Mouse (Mus musculus): ENCODE measurements around the gene Lcmt1. TPM values are rescaled to one million over a fixed set of nuclear protein-coding genes. Genes with fewer than 3 reads are reported as not detected.
A peak's percentile ranks its signal among the peaks of the same experiment; 100 is the strongest.

The Lcmt1 gene
- polyA plus RNA-seq, 1 experiment from 2014 or later: 51.4 TPM

DNA sequence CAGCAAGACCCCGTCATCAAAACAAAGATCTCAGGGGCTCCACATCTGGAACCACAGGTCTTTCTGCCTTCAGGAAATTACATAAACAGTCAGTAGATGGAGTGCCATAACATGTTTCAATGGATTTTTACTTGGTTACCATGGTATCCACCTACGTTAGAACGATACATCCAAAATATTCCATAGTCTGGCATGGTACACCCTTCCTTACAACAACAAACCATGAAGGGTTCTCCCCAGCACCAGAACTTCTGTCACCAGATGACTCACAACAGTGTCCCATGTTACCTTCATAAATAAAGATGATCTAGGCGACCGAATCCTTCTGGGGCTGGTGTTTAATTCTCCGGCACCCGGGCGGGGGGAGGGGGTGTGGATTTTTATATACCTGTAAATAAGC is 5.6 kb upstream of the Lcmt1 start:
- no peak for DNase-seq (ENCODE audit: low spot score)
- peaks cover 4% of the 10 kb centered on the region; the same call in 1 of the 2 replicates for H3K36me3 ChIP-seq
- 94% methylated on average over 8 of the region's 8 CpGs for WGBS
- H3K27me3 ChIP-seq (ENCODE audit: low read depth, poor library complexity, severe bottlenecking): no peaks in the 10 kb centered on the region
- H3K4me3 ChIP-seq: no peak overlapping the region
- no peaks in the 10 kb centered on the region for H3K9me3 ChIP-seq (replicated peaks)
- H3K27ac ChIP-seq: no peak overlapping the region
- H3K4me1 ChIP-seq: peaks cover 31% of the 10 kb centered on the region

DNA sequence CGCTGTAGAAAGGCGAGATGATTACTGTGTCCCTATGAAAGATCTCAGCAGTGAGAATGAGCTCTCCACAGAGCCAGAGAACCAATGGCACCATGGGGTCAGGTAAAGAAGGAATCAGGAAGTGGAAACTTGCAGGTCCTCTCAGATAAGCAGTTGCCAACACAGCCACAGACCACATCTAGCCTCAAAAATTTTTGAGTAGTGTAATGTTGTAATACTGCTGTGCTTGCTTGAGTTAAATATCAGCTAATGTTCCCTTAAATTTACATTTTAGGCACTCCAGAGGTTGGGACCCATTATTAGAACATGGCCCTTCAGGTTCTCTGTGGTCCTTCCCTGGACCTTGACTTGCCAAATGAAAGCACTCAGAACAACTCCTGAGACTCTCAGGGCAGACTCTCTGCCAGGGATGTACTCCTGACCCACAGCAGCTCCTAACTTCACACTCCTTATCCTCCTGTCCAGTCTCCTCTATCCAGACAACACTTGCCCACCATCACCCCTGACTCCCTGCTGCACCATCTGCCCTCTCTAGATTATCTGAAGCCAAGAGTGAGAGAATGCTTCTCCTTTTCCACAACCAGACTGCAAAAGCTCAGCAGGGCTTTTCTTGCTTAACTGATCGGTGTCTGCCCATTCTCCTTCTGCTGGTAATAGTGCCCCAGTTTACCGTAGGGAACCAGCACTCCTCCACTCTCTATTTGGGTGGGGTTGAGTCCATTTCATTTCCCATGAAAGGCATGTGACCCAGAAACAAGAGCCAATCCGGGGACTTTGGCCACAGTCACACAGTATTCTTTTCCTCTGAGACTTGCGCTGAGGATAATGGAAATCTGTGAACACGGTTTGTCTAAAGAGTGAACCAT is 3.5 kb upstream of the Lcmt1 start:
- DNase-seq (ENCODE audit: low spot score): no peak
- WGBS: 94% methylated on average over 7 of the region's 7 CpGs
- H3K27ac ChIP-seq: no peak overlapping the region
- H3K9me3 ChIP-seq (replicated peaks): no peaks in the 10 kb centered on the region
- H3K36me3 ChIP-seq: peaks cover 4% of the 10 kb centered on the region; the same call in 1 of the 2 replicates
- no peaks in the 10 kb centered on the region for H3K27me3 ChIP-seq (ENCODE audit: low read depth, poor library complexity, severe bottlenecking)
- peaks cover 37% of the 10 kb centered on the region for H3K4me1 ChIP-seq
- H3K4me3 ChIP-seq: no peak overlapping the region

GRCm38 (mm10) chr7:123366806-123367205 is 2.8 kb upstream of the Lcmt1 start:
- Histone ChIP-seq H3K27me3 (ENCODE audit: low read depth, poor library complexity, severe bottlenecking) (no peaks in the 10 kb centered on the region), H3K4me3 (no peak overlapping the region), H3K27ac (no peak overlapping the region), H3K36me3 (peaks cover 4% of the 10 kb centered on the region; the same call in 1 of the 2 replicates), H3K4me1 (peaks cover 38% of the 10 kb centered on the region), H3K9me3 (replicated peaks) (no peaks in the 10 kb centered on the region)
- no peak for DNase-seq (ENCODE audit: low spot score)
- WGBS: 85% methylated on average over 8 of the region's 8 CpGs

GRCm38 (mm10) chr7:123367218-123368150 is 2.1 kb upstream of the Lcmt1 start:
- DNase-seq (ENCODE audit: low spot score): no peak
- no peak overlapping the region for H3K27ac ChIP-seq
- peaks cover 4% of the 10 kb centered on the region; the same call in 1 of the 2 replicates for H3K36me3 ChIP-seq
- peaks cover 38% of the 10 kb centered on the region for H3K4me1 ChIP-seq
- H3K9me3 ChIP-seq (replicated peaks): no peaks in the 10 kb centered on the region
- peak overlapping the region; percentile 88 for H3K4me3 ChIP-seq
- WGBS: 84% methylated on average over 16 of the region's 16 CpGs
- no peaks in the 10 kb centered on the region for H3K27me3 ChIP-seq (ENCODE audit: low read depth, poor library complexity, severe bottlenecking)

GRCm38 (mm10) chr7:123368187-123368586 is 1.4 kb upstream of the Lcmt1 start:
- H3K9me3 ChIP-seq (replicated peaks): no peaks in the 10 kb centered on the region
- peaks cover 38% of the 10 kb centered on the region for H3K4me1 ChIP-seq
- peaks cover 4% of the 10 kb centered on the region; the same call in 1 of the 2 replicates for H3K36me3 ChIP-seq
- H3K27me3 ChIP-seq (ENCODE audit: low read depth, poor library complexity, severe bottlenecking): no peaks in the 10 kb centered on the region
- peak overlapping the region; percentile 88 for H3K4me3 ChIP-seq
- no peak overlapping the region for H3K27ac ChIP-seq
- WGBS: 90% methylated on average over 2 of the region's 2 CpGs
- no peak for DNase-seq (ENCODE audit: low spot score)

DNA sequence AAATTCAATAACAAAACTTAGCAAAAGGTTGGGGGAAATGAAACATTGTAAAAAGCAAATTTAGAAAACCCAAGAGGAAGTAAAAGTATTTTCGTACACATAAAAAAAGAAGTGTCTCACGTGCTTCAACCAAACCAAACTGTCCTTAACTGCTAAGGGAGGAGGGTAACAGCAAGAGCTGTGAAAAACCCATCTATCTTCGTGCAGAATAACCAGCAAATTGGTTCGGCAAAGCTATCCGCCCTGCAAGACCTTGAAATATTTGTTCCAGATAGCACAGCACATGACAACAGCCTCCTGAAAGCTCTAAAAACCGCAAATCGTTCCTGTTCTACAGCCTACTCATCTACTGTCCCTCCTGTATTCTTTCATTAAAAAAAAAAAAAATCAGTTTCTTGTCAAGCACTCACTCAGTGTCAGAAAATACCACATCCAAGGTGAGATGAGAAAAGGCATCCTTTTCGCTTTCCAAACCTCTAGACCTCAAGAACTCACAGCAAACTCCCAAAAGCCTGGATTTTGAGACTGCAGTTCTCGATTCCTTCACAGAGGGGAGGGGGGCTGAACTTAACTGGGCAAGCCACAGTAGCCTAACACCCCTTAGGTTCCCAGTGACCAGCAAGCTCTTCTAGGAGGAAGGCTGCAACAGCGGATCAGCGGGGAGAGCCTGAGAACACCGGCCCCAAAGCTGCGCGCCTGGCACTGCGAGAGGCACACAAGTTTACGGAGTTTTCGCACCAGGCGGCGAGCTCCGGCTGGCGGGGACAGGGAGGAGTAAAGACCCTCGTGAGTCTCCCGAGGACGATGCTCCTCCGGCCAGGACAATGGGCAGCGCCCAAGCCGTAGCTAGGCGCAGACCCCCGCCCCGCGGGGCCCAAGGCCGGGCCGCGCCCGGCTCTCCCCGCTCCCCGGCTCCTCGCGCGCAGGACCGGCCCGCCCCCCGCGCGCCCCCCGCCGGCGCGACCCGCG is 522 bp upstream of the Lcmt1 start:
- DNase-seq (ENCODE audit: low spot score): peak; percentile 79
- 3% methylated on average over 51 of the region's 51 CpGs for WGBS
- no peaks in the 10 kb centered on the region for H3K27me3 ChIP-seq (ENCODE audit: low read depth, poor library complexity, severe bottlenecking)
- peaks cover 38% of the 10 kb centered on the region for H3K4me1 ChIP-seq
- peak overlapping the region; percentile 95 for H3K27ac ChIP-seq
- H3K36me3 ChIP-seq: peaks cover 4% of the 10 kb centered on the region; the same call in 1 of the 2 replicates
- H3K4me3 ChIP-seq: peak overlapping the region; percentile 88
- no peaks in the 10 kb centered on the region for H3K9me3 ChIP-seq (replicated peaks)

GRCm38 (mm10) chr7:123370700-123371099 is 1.1 kb downstream of the Lcmt1 start:
- no peaks in the 10 kb centered on the region for H3K27me3 ChIP-seq (ENCODE audit: low read depth, poor library complexity, severe bottlenecking)
- H3K9me3 ChIP-seq (replicated peaks): no peaks in the 10 kb centered on the region
- peaks cover 38% of the 10 kb centered on the region for H3K4me1 ChIP-seq
- H3K27ac ChIP-seq: peak overlapping the region; percentile 95
- DNase-seq (ENCODE audit: low spot score): no peak
- peak overlapping the region; percentile 88 for H3K4me3 ChIP-seq
- WGBS: 43% methylated on average over 9 of the region's 9 CpGs
- H3K36me3 ChIP-seq: peaks cover 1% of the 10 kb centered on the region; the same call in 1 of the 2 replicates

GRCm38 (mm10) chr7:123371501-123371900 is 1.9 kb downstream of the Lcmt1 start:
- no peaks in the 10 kb centered on the region for H3K36me3 ChIP-seq
- H3K27ac ChIP-seq: no peak overlapping the region
- H3K9me3 ChIP-seq (replicated peaks): no peaks in the 10 kb centered on the region
- no peak overlapping the region for H3K4me3 ChIP-seq
- no peaks in the 10 kb centered on the region for H3K27me3 ChIP-seq (ENCODE audit: low read depth, poor library complexity, severe bottlenecking)
- 69% methylated on average over 3 of the region's 3 CpGs for WGBS
- DNase-seq (ENCODE audit: low spot score): no peak
- H3K4me1 ChIP-seq: peaks cover 32% of the 10 kb centered on the region

GRCm38 (mm10) chr7:123377443-123378400 is 8.1 kb downstream of the Lcmt1 start:
- H3K36me3 ChIP-seq: 0 out of 2 replicates have a peak, but pooled peaks cover 3% of the 10 kb centered on the region
- peaks cover 13% of the 10 kb centered on the region for H3K4me1 ChIP-seq
- DNase-seq (ENCODE audit: low spot score): peak; percentile 91
- no peaks in the 10 kb centered on the region for H3K9me3 ChIP-seq (replicated peaks)
- peak overlapping the region; percentile 94 for H3K4me3 ChIP-seq
- H3K27me3 ChIP-seq (ENCODE audit: low read depth, poor library complexity, severe bottlenecking): no peaks in the 10 kb centered on the region
- 4% methylated on average over 41 of the region's 41 CpGs for WGBS
- H3K27ac ChIP-seq: peak overlapping the region; percentile 84

DNA sequence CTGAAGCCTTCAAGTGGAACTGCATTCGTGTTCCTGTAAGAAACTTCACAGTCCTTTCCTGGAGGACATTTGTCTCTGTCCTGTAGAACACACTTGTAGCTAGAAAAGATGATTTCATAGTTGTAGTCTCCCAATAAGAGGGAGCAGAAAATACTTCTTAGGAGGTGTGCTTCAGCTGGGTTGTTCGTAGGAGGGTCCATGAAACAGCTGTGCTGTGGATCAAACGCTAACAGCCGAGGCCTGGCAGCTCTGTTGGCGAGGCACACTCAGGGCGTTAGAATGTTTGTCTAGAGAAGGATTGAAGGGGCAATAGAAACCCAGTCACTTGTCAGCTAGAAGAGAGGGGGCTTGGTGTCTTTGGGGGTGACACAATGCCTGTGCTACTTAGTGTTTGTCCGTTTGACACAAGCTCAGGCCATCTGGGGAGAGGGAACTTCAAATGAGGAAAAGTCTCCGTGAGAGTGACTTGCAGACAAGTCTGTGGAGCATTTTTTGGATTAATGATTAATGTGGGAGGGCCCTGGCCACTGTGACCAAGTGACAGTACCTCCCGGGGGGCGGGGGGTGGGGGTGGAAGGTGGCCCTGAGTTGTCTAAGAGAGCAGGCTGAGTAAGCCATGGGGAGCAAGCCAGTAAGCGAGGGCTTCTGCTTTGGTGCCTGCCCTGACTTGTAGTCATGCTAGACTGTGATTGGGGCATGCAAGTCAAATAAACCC is 16.3 kb downstream of the Lcmt1 start:
- no peak for DNase-seq (ENCODE audit: low spot score)
- Histone ChIP-seq H3K27me3 (ENCODE audit: low read depth, poor library complexity, severe bottlenecking) (no peaks in the 10 kb centered on the region), H3K9me3 (replicated peaks) (no peaks in the 10 kb centered on the region), H3K27ac (no peak overlapping the region), H3K4me3 (no peak overlapping the region), H3K36me3 (peaks cover 53% of the 10 kb centered on the region), H3K4me1 (no peaks in the 10 kb centered on the region)
- 76% methylated on average over 11 of the region's 11 CpGs for WGBS

Measured in limb, embryonic 10.5 days (tissue).